Mouse (Mus musculus) kidney, embryonic 15.5 days (tissue): ENCODE measurements around the gene Mylk3. TPM values are rescaled to one million over a fixed set of nuclear protein-coding genes. Genes with fewer than 3 reads are reported as not detected.

Source experiments
- ATAC-seq: fragments of 200-750 bp; cut with Nextera tagmentation; replicated peaks from 2 replicates; pipeline ENCODE4 v1.8.0; 2017; ENCODE audit warnings: moderate TSS enrichment; ENCODE audit not compliant: low FRiP score
- H3K27ac ChIP-seq: fragments of 300-500 bp; sonication (generic); 2 replicates; pipeline ENCODE4 v1.5.1; 2015; ENCODE audit warnings: mild to moderate bottlenecking, inconsistent platforms
- H3K27me3 ChIP-seq: fragments of 300-500 bp; sonication (generic); 2 replicates; pipeline ENCODE4 v1.6.1; 2015; ENCODE audit warnings: inconsistent platforms
- H3K36me3 ChIP-seq: fragments of 300-500 bp; sonication (generic); 2 replicates; pipeline ENCODE4 v1.6.1; 2015; ENCODE audit warnings: inconsistent platforms
- H3K4me1 ChIP-seq: fragments of 300-500 bp; sonication (generic); 2 replicates; pipeline ENCODE4 v1.6.1; 2015; ENCODE audit warnings: inconsistent platforms
- H3K4me2 ChIP-seq: fragments of 300-500 bp; sonication (generic); 2 replicates; pipeline ENCODE4 v1.6.1; 2015; ENCODE audit warnings: moderate library complexity, mild to moderate bottlenecking, inconsistent platforms
- H3K4me3 ChIP-seq: fragments of 300-500 bp; sonication (generic); replicated peaks from 2 replicates; pipeline ENCODE4 v1.5.1; 2015; ENCODE audit warnings: mild to moderate bottlenecking, inconsistent platforms
- H3K9ac ChIP-seq: fragments of 300-500 bp; sonication (generic); 2 replicates; pipeline ENCODE4 v1.6.1; 2015; ENCODE audit warnings: mild to moderate bottlenecking, inconsistent platforms
- H3K9me3 ChIP-seq: fragments of 300-500 bp; sonication (generic); replicated peaks from 2 replicates; pipeline ENCODE4 v1.6.1; 2016; ENCODE audit warnings: inconsistent platforms
- WGBS: fragments of 180-500 bp; shearing (Covaris S2); methylation state at CpG from one replicate; pipeline ENCODE4 v1.1.7; 2015; ENCODE audit warnings: mixed read lengths; 5-methylcytosine and 5-hydroxymethylcytosine counted together
- polyA plus RNA-seq: library from polyadenylated mRNA; unstranded; fragments of >200 nt; fragmentation: Nextera tagmentation; extraction: Ambion mirVana; gene quantifications from 2 replicates; pipeline ENCODE4 v1.2.1, GENCODE M21; 2015

The Mylk3 gene
- polyA plus RNA-seq: 1.7 and 2.4 TPM in 2 replicates

DNA sequence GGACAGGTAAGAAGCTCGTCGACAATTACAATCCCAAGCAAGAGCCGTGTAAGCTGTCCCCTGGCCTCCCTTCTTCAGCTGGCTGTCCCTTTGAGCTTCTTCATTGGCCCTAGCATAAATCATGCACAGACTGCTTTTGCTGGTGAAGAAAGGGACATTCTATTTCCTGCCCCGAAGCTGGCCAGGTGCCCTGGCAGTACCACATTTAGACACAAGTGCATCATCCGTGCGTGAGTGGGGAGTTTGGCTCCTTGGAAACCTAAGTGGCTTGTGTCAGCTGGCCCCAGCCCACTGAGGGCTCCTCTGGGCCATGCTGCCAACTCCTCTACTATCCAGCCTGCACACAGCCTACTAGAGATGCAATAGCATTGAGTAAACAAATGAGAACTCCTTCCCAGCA, at the start of gene Mylk3:
Gene Mylk3 (minus strand): TSS at position 141 of the 400 bp plus-strand sequence.
- Histone ChIP-seq H3K4me1 (0 out of 2 replicates have a peak, but pooled peaks cover 7% of the 10 kb centered on the region), H3K9me3 (no peaks in the 10 kb centered on the region), H3K27me3 (no peaks in the 10 kb centered on the region), H3K4me2 (no peak within 1 kb of the TSS), H3K27ac (no peak within 1 kb of the TSS), H3K9ac (no peak within 1 kb of the TSS), H3K36me3 (no peaks in the 10 kb centered on the region), H3K4me3 (no peak within 1 kb of the TSS)
- no peak for ATAC-seq
- 74% methylated on average over 6 of the region's 6 CpGs for whole genome bisulfite sequencing

GRCm38 (mm10) chr8:85435736-85436135, 49.6 kb upstream of the Mylk3 start:
- no peak overlapping the region for H3K27ac ChIP-seq
- 66% methylated on average over 5 of the region's 5 CpGs for WGBS
- H3K9ac ChIP-seq: no peak overlapping the region
- ATAC-seq: no peak
- H3K9me3 ChIP-seq: no peaks in the 10 kb centered on the region
- H3K4me3 ChIP-seq: no peak overlapping the region
- no peaks in the 10 kb centered on the region for H3K36me3 ChIP-seq
- H3K4me2 ChIP-seq: no peak overlapping the region
- H3K4me1 ChIP-seq: peaks cover 19% of the 10 kb centered on the region
- H3K27me3 ChIP-seq: no peaks in the 10 kb centered on the region

- Histone ChIP-seq H3K4me2 (no peak overlapping the region), H3K9ac (no peak overlapping the region), H3K36me3 (no peaks in the 10 kb centered on the region), H3K27me3 (no peaks in the 10 kb centered on the region), H3K9me3 (no peaks in the 10 kb centered on the region), H3K4me3 (no peak overlapping the region), H3K4me1 (peaks cover 23% of the 10 kb centered on the region), H3K27ac (no peak overlapping the region)
- no peak for ATAC-seq
- WGBS: 75% methylated on average over 12 of the region's 12 CpGs
These were observed 48.7 kb upstream of the Mylk3 start for GRCm38 (mm10) chr8:85434817-85435216.

DNA sequence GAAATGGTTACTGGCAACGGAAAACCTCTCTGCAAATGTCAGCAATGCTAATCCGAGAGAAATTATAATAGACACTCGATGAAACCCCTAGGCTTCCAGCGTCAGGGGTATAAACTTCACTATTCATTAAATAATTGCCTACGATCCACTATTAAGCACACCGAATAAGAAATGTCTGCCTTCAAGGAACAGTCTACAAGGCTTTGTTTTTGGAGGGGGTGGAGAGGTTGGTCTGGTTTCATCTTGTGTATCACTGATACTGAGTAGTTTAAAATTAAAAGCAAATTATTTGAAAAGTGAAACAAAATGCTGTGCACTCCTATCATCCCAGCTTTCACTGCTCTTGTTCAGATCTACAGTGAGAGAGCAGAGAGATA, 46.9 kb upstream of the Mylk3 start:
- H3K4me2 ChIP-seq: peak overlapping the region; percentile 64
- no peaks in the 10 kb centered on the region for H3K36me3 ChIP-seq
- H3K9me3 ChIP-seq: no peaks in the 10 kb centered on the region
- peak overlapping the region; percentile 79 for H3K4me3 ChIP-seq
- no peaks in the 10 kb centered on the region for H3K27me3 ChIP-seq
- H3K9ac ChIP-seq: peak overlapping the region; percentile 92
- H3K4me1 ChIP-seq: peaks cover 34% of the 10 kb centered on the region
- peak; percentile 48 for ATAC-seq
- peak overlapping the region; percentile 98 for H3K27ac ChIP-seq
- WGBS: 3% methylated on average over 6 of the region's 6 CpGs

DNA sequence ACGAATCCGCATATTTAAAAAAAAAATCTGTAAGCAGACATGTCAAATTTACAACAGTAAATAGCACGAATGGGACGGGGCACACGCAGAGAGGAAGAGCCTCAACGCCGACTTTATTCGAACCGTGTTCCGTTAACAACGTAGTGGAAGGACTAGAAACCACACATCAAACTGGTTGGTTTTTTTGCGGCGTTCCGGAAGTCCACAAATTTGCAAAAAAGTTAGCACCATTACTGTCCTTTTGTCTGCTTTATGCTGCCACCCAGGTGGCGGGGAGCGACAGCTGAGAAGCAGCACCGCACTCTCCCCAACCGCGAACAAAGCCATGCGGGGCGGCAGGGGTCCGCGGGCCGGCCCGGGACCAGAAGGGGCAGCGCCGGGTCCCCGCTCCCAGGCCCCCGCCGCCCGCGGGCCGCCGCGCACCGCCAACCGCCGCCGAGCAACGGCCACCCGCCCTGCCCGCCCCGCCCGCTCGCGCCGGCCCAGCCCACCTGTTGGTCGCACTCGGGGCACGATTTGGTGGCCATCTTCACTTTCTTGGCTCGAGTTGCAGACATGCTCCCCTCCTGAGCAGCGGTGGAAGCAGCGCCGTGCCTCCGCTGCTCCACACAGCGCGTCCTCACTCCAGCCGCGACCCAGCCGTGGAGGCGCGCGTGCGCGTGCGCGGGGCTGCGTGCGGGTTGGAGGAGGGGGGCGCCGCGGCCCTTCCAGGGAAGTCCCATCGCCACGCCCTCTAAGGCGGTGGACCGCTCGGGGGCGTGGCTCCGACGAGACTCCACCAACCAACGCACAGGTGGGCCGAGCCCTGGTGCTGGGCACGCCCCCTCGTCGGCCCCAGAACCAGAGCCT, 46.2 kb upstream of the Mylk3 start, which contains the start of gene 4921524J17Rik:
Gene 4921524J17Rik (minus strand): TSS at position 666 of the 849 bp plus-strand sequence.
- H3K4me1 ChIP-seq: peaks cover 41% of the 10 kb centered on the region
- WGBS: under 1% methylated on average over 83 of the region's 85 CpGs
- peak within 1 kb of the TSS; percentile 92 for H3K9ac ChIP-seq
- peak; percentile 99 for ATAC-seq
- H3K27me3 ChIP-seq: no peaks in the 10 kb centered on the region
- peak within 1 kb of the TSS; percentile 79 for H3K4me3 ChIP-seq
- no peaks in the 10 kb centered on the region for H3K9me3 ChIP-seq
- H3K36me3 ChIP-seq: no peaks in the 10 kb centered on the region
- peak within 1 kb of the TSS; percentile 98 for H3K27ac ChIP-seq
- H3K4me2 ChIP-seq: peak within 1 kb of the TSS; percentile 64

DNA sequence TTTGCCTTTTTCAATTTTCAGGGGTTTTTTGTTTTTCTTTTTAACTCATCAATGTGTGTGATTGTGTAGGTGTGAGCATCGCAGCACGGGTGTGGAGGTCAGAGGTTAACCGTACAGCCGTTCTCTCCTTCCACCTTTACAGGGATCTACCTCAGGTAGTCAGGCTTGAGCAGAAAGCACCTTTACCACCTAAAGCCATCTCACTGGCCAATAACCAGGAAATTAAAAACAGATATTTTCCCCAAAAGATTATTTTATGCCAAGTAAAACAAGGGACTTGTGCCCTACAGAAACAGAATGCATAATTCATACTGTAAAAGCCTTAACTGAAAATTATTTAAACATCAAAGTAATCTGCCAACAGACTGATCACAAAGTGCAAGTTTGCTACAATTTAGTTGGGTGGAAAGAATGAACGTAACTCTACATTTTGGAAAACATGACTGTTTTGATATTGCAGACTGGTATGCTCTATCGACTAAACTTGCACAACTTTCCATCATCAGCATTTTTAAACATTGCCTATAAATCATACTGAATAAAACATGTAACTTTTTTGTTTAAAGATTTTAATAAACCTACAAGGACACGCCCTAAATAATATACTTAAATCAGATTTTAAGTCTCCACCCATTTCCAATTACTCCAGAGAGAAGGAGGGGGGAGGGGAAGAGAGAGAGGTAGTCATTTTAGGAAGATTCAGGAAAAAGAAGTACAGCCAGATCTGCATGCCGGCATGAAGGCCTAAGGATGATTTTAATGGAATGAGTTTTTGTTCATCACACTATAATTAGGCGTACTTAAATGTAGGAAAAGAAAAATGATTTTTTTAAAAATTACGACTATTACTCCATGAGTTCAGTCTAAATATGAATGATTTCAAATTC, 45.4 kb upstream of the Mylk3 start:
- 9% methylated on average over 10 of the region's 10 CpGs for WGBS
- no peaks in the 10 kb centered on the region for H3K36me3 ChIP-seq
- ATAC-seq: no peak
- H3K4me3 ChIP-seq: peak overlapping the region; percentile 79
- no peaks in the 10 kb centered on the region for H3K27me3 ChIP-seq
- peak overlapping the region; percentile 64 for H3K4me2 ChIP-seq
- H3K27ac ChIP-seq: peak overlapping the region; percentile 98
- peaks cover 41% of the 10 kb centered on the region for H3K4me1 ChIP-seq
- no peaks in the 10 kb centered on the region for H3K9me3 ChIP-seq
- H3K9ac ChIP-seq: peak overlapping the region; percentile 92

DNA sequence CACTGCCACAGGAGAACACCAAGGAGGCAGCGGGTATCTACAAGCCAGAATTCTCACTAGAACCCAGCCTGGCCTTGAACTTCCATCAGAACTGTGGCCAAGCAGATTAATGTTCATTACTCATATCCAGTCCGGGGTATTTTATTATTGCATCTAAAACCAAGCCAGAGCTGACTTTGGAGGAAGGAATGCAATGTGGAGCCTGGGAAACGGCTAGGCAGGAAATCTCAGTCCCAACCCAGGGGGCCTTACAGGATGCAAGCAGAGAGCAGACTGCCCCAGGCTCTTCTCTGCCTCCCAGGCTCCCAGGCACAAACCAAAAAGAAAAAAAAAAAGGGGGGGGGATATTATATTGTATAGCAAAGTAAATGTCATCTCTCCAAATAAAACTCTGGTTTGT, 44.7 kb upstream of the Mylk3 start:
- Histone ChIP-seq H3K36me3 (0 out of 2 replicates have a peak, but pooled peaks cover 2% of the 10 kb centered on the region), H3K27ac (peak overlapping the region; percentile 69), H3K27me3 (no peaks in the 10 kb centered on the region), H3K9me3 (no peaks in the 10 kb centered on the region), H3K9ac (peak overlapping the region; percentile 30; the same call in 1 of the 2 replicates), H3K4me3 (peak overlapping the region; percentile 79), H3K4me1 (peaks cover 46% of the 10 kb centered on the region), H3K4me2 (peak overlapping the region; percentile 64)
- WGBS: 27% methylated on average over 3 of the region's 3 CpGs
- no peak for ATAC-seq

DNA sequence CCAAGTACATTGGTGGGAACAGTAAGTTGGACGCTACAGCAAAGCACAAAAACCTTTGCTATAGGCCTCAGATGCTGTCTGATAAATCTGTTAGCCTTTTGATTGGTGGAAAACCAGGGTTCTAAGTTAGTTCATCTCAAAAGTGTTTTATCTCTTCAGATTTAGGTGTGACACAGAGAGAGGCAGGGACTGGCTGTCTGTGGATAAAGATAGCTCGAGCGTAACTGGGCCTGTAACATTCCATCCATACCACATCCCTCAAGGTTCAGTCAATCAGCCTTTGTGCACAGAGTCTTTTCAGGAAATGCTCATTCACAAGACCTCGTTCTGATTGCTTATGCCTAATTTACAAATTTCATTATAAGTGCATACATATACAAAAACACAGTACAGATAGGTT, 43.1 kb upstream of the Mylk3 start:
- H3K9me3 ChIP-seq: no peaks in the 10 kb centered on the region

GRCm38 (mm10) chr8:85427026-85427425, 40.9 kb upstream of the Mylk3 start:
- Histone ChIP-seq H3K4me1 (peaks cover 41% of the 10 kb centered on the region), H3K9me3 (no peaks in the 10 kb centered on the region), H3K4me3 (no peak overlapping the region), H3K9ac (no peak overlapping the region), H3K36me3 (peaks cover 21% of the 10 kb centered on the region), H3K27ac (no peak overlapping the region), H3K4me2 (no peak overlapping the region), H3K27me3 (no peaks in the 10 kb centered on the region)
- WGBS: 79% methylated on average over 4 of the region's 4 CpGs
- no peak for ATAC-seq

More for the DNA sequence above, 43.1 kb upstream of the Mylk3 start:
- Histone ChIP-seq H3K36me3 (0 out of 2 replicates have a peak, but pooled peaks cover 6% of the 10 kb centered on the region), H3K9ac (no peak overlapping the region), H3K4me1 (peaks cover 49% of the 10 kb centered on the region), H3K27me3 (no peaks in the 10 kb centered on the region), H3K27ac (peak overlapping the region; percentile 49), H3K4me3 (no peak overlapping the region), H3K4me2 (peak overlapping the region; percentile 15)
- WGBS: 31% methylated on average over 4 of the region's 4 CpGs
- no peak for ATAC-seq

DNA sequence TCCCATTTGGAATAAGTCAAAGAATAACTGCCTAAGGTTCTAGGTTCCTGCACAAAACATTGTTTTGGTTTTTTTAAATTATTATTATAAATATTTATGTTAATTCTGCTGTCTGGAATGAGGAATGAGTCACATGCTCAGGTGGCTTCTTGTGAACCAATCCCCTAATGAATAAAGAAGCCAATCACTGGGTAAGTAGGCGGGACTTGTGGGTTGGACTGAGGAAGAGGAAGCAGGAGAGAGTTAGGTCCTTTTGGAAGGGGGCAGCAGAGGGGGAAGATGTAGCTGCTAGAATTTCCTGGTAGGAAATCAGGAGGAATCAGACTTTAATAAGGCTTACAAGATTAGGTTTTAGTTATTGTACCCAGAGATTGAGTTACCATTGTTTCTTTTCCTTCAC, 35.2 kb upstream of the Mylk3 start:
- Histone ChIP-seq H3K36me3 (peaks cover 59% of the 10 kb centered on the region), H3K4me3 (no peak overlapping the region), H3K4me2 (no peak overlapping the region), H3K9ac (no peak overlapping the region), H3K27me3 (no peaks in the 10 kb centered on the region), H3K4me1 (peaks cover 9% of the 10 kb centered on the region; the same call in 1 of the 2 replicates), H3K9me3 (no peaks in the 10 kb centered on the region), H3K27ac (0 out of 2 replicates have a peak overlapping the region, but pooled peaks have one; percentile 22)
- WGBS: 97% methylated on average over 1 of the region's 1 CpGs
- ATAC-seq: no peak

GRCm38 (mm10) chr8:85408526-85408925, 22.4 kb upstream of the Mylk3 start:
- Histone ChIP-seq H3K9me3 (no peaks in the 10 kb centered on the region), H3K9ac (no peak overlapping the region), H3K27me3 (no peaks in the 10 kb centered on the region), H3K4me2 (no peak overlapping the region), H3K4me1 (0 out of 2 replicates have a peak, but pooled peaks cover 2% of the 10 kb centered on the region), H3K36me3 (peaks cover 20% of the 10 kb centered on the region), H3K4me3 (no peak overlapping the region), H3K27ac (no peak overlapping the region)
- no peak for ATAC-seq
- WGBS: 68% methylated on average over 3 of the region's 3 CpGs
